Mouse (Mus musculus) ES-CJ7 (cell line): ENCODE measurements around the gene Asic1.
"Not testable (repeated sequence)": the region's sequence is repeated elsewhere in the genome, so short reads cannot be mapped to it uniquely, and the experiment has no call there.

Experiments
- DNase-seq: peaks from one replicate; pipeline ENCODE4 v3.0.0; 2011; ENCODE audit warnings: low read depth, low spot score

The Asic1 gene

DNA sequence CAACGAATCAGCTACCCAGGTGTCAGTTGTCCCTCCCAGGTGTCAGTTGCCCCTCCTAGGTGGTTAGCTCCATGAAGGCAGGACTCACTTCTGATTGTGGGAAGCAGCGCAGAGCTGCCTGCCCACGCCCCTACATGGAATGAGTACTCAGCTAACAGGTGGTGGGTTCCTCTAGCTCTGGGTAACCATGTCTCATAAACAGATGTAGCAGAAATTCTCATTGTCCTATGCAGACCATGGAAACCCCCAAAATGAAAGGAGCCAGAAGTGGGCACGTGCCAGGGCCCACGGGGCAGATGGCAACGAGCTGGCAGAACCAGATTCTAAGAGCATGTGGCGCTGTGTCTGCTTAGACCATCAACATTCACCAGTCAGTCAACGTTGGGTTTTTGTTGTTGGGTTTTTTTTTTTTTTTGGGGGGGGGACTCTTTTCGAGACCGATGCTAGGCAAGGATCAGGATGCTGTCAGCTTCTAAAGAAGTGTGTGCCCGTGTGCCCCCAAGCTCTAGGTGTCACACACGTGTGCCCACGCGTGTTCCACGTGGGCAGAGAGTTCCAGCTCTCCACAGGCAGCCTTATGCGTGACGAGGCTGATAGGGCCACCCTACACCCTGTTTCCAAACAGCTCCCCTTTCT lies 6.1 kb upstream of the Asic1 start:
- peak; percentile 50 for DNase-seq

- DNase-seq, result peak; percentile 44
Measured at GRCm38 (mm10) chr15:99664600-99665451, 5.3 kb upstream of the Asic1 start.

DNA sequence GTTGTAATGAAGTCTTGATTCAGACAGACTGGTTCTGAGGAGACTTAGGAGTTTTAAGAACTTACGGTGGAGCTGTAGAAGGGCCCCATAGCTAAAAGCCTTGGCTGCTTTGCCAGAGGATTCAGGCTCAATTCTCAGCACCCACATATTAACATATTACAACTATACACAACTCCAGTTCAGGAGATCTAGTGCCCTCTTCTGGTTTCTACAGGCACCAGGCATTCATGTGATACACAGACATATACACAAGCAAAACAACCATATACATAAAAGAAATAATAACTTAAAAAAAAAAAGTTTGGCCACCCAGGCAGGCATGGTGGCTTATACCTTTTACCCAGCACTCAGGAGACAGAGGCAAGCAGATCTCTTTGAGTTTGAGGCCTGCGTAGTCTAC lies 2.6 kb upstream of the Asic1 start:
- no peak for DNase-seq

- DNase-seq, result peak; percentile 82
Measured at GRCm38 (mm10) chr15:99668881-99669280, 1.3 kb upstream of the Asic1 start.

DNA sequence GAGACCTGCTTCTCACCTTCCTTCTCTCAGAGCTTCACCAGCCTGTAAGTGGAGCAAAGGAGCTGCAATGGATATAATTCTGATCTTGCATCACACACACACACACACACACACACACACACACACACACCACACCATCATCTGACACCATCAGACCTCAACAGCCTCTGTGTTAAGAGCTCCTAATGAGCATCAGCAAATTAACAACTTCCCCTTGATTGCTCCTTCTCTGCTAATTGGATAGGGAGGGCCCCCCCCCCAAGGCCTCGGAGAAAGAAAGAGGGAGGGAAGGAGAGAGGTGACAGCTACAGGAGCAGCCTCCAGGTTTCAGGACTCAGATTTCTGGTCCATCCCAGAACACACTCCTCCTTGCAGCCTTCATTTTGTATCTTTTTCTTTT lies 776 bp upstream of the Asic1 start:
- DNase-seq, result no peak

DNA sequence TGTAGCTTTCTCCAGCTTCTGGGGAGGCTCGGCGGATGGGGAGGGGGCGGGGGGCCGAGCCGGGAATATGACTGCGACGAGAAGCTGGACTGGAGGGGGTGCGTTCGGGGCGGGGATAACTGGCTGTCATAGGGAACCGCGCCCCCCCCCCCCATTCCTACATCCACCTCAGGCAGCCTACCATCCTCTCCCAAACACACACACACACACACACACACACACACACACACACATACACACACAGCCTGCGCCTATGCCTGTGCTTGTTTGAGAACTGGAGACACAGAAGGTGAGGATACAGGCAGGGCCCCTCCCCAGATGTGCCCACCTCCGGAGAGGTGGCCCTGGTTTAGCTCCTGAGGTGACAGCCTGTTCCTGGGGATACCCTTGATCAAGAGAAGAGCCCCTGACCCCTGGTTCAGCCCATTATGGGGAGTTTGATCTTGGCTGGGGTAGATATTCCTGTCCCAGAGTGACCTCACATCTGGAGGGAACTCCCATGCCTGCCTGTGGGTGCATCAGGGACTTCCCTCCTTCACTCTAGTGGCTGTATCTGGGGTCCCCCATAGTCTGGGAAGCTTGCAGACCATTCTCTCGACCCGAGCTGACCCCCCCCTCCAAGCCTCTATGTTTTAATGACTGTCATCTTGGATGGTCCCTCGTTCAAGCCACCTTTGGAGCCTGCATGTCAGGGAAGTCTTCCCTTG lies 949 bp downstream of the Asic1 start:
- DNase-seq, result no peak

GRCm38 (mm10) chr15:99671783-99672182 lies 1.6 kb downstream of the Asic1 start:
- no peak for DNase-seq

- DNase-seq, result no peak
Measured at GRCm38 (mm10) chr15:99674866-99675265, 4.7 kb downstream of the Asic1 start.

- DNase-seq, result peak; percentile 52
Measured at GRCm38 (mm10) chr15:99677089-99677488, 6.9 kb downstream of the Asic1 start.

DNA sequence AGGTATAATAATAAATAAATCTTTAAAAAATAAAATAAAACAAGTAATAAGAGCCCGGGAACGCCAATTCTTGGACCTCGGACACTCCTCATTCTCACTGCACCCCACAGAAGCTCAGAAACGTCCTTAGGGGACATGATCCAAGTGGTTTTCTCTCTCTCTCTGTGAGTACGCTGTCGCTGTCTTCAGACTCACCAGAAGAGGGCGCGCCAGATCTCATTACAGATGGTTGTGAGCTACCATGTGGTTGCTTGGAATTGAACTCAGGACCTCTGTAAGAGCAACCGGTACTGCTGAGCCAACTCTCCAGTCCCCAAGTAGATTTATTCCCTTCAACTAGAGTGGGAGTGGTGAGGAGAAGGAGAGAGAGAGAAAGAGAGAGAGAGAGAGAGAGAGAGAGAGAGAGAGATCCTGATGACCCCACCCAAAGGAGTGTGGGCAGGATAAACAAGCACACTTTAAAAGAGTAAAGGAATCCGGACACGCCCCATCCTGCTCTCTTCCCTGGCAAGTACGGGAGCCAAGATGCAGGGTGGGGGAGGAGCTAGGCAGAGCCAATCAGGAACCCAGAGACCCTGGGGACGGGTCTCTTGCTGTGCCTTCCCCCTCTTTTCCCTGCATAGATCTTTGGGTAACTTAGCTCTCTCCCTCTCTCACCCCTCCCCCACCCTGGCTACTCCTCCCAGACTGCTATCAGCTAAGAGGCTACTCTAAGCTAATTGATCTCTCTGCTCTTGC lies 8.1 kb downstream of the Asic1 start:
- DNase-seq, result peak; percentile 100

- DNase-seq, result peak; percentile 82
Measured at GRCm38 (mm10) chr15:99679008-99679407, 8.8 kb downstream of the Asic1 start.

DNA sequence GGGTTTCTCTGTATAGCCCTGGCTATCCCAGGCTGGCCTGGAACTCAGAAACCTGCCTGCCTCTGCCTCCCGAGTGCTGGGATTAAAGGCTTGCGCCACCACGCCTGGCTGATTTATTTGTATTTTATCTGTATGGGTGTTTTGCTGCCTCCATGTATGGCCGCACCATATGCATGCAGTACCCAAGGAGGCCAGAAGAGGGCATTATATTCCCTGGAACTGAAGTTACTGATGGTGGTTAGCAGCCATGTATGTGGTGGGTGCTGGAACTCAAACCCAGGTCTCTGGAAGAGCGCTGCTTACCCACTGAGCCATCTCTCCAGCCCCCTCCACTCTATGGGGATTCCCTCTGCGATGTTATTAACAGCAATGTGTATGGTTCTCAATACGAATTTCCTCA lies 12.7 kb downstream of the Asic1 start:
- DNase-seq, result peak; percentile 88

DNA sequence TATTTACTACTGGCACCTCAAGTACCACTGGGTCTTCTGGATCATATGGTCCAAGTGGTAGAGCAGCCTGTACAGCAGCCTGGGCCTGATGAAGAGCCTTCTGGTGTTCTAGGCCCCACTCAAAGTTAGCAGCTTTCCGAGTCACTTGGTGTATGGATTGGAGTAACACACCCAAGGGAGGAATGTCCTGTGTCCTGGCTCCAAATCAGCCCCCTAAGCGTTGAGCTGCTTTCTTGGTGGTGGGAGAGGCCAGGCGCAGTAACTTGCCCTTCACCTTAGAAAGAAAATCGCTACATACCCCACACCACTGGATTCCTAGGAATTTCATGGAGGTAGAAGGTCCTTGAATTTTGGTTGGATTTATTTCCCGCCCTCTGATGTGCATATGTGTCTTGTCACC lies 14.0 kb downstream of the Asic1 start:
- peak; percentile 74 for DNase-seq

- DNase-seq, result peak; percentile 79
Measured at GRCm38 (mm10) chr15:99688712-99689111, 18.5 kb downstream of the Asic1 start.

DNA sequence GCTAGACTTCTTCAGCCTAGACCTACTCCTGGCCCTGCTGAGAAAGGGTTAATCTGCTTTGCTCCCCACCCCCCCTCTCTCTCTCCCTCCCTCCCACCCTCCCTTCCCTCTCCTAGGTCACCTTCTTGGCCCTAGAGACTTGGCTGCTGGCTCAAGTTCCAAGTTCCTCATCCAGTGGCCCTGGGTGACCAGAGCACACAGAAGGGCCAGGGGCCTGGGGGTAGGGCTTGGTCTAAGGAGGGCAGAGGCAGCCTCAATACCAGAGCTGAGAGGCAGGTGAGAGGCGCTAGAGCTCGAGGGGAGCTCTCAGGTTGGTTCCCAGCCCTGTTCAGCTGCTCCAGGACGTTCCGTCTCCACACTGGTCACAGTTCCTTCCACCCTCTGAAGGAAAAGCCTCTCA lies 20.8 kb downstream of the Asic1 start:
- DNase-seq, result no peak

DNA sequence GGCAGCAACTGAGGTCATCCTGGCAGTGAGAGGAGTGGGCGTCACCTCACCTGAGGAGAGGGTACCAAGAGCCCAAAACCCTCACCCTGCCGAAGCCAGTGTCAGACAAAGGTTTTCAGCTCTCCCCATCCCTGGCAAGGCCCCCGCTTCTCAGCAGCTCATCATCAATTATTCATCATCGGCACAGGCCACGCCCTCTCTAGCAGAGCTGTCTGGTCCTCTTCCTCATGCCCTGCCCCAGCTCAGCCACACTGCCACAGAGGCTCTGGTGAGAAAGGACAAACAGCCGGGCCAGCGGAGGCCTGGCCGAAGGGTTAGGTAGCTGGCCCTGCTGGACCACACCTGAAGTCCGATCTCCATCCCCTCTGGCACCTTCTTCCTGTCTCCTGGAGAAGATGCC lies 21.8 kb downstream of the Asic1 start:
- no peak for DNase-seq

DNA sequence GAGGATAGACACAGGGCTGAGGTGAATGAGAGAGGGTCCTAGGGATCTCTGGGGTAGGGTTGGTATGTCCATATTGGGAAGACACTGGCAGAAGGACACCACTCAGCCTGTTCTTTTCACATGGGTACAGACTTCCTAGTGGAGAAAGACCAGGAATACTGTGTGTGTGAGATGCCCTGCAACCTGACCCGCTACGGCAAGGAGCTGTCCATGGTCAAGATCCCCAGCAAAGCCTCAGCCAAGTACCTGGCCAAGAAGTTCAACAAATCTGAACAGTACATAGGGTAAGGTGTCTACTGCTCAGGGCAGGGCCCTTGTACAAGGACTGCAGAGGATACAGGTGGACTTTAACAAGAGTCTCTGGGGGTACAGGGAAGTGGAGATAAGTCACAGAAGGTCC lies 27.1 kb downstream of the Asic1 start:
- no peak for DNase-seq

DNA sequence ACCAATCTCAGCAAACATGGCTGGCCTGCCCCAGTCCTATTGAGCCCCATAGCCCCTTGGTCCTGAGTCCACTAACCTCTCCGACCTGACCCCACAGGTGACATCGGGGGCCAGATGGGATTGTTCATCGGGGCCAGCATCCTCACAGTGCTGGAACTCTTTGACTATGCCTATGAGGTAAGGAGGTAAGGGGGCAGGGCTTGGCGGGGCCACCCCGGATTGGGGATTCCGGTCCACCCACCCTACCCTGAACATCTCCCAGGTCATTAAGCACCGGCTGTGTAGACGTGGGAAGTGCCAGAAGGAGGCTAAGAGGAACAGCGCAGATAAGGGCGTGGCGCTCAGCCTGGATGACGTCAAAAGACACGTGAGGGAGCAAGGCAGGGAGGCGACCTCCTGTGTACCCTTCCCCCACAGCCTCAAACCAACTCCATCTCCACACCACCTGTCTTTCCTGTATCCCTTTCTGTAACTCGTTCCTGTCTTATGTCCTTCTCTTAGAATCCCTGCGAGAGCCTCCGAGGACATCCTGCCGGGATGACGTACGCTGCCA lies 28.4 kb downstream of the Asic1 start:
- DNase-seq, result peak; percentile 80

DNA sequence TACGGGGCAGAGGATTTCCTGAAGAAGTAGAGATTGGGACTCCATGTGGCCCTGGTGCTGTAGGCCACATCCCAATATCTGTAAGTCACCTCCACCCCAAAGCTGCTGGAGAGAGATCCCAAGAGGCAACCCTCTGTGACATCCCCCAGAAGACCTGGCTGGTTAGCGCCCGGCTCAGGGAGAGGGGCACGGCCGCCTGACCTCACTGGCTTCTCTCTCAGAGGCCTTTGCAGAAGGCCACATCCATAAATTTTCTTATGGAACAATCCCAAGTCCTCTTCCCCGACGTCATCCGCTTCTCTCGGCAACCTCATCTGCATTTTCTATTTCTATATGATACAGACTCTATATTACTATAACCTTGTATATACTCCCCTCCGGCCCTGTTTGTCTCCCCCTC lies 29.5 kb downstream of the Asic1 start:
- no peak for DNase-seq

DNA sequence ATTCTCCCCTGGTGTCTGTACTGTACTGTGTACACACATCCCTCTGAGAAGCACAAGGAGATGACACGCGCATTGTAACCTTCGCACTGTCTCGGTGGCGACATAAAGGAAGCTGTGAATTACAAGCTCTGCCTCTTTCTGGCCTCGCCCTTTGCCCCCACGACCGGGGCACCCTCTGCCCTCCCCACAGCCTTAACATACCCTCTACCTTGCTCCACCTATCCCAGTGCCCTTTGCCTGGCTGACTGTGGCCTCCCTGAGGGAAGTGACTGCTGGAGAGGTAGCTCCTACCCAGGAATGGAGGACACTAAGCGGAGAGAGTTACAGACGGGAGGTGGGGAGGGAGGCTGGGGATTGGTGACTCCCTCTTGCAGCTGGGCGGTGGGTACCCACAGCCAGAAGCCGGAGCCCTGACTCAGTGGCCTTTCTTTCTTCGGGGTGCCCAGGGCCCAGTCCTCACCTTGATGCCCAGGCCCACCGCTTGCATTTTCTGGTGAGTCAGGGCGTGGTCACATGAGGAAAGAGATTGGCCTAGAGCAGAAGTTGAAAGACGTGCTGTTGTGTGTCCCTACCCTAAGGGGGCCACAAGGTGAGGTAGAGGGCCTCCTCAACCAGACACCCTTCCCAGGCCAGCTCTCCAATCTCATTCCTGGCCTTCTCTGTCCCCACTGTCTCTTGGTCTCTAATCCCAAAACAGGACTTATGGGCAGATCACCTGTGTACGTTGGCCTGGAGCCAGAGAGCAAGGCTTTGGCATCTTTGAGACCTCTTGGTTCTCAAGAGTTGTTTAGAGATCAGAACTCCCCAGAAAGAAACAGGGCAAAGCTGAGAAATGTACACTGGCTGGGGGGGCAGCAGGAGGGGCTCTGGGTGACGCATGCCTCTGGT lies 30.3 kb downstream of the Asic1 start:
- no peak for DNase-seq

- DNase-seq, result not testable (repeated sequence)
Measured at GRCm38 (mm10) chr15:99701640-99701998, 31.5 kb downstream of the Asic1 start.
